Mouse (Mus musculus): ENCODE results near the gene Vmn2r61. TPM values are rescaled to one million over a fixed set of nuclear protein-coding genes. Genes with fewer than 3 reads are reported as not detected.

Gene Vmn2r61
- polyA plus RNA-seq (2014; fragmentation: Illumina TruSeq; extraction: RNeasy Lipid Tissue Mini Kit (QIAGEN cat#74804); ENCODE audit: low read depth, low replicate concordance), result not detected

DNA sequence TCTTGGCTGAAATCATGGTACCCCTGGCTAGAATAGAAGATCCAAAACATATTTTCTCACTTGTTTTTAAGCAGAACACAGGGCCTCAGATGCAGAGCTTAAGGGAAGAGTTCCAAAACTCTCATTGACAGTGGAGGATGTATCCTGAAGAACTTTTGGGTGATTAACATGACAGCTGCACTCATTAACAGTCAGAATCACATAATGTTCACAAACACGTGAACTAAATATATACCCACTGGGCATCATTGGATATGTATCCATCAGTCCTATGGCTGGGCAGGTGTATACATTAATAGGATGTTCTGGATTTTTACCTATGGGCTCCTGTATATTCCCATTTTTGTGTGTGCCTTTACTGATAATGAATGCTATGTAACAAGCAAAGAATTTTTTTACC lies at the start of gene Vmn2r61:
Gene Vmn2r61, plus strand, starts transcription at position 301 of the 400 bp plus-strand sequence.

Other genes with a start within 250 kb of the Vmn2r61 start
- not detected for gene Vmn2r59, start 201.0 kb upstream of the Vmn2r61 start, polyA plus RNA-seq (2014; fragmentation: Illumina TruSeq; extraction: RNeasy Lipid Tissue Mini Kit (QIAGEN cat#74804); ENCODE audit: low read depth, low replicate concordance)
- gene Vmn2r60, start 152.3 kb upstream of the Vmn2r61 start, polyA plus RNA-seq (2014; fragmentation: Illumina TruSeq; extraction: RNeasy Lipid Tissue Mini Kit (QIAGEN cat#74804); ENCODE audit: low read depth, low replicate concordance), result not detected
- 0.22 TPM for gene 4933421I07Rik, start 188.1 kb downstream of the Vmn2r61 start, polyA plus RNA-seq (2014; fragmentation: Illumina TruSeq; extraction: RNeasy Lipid Tissue Mini Kit (QIAGEN cat#74804); ENCODE audit: low read depth, low replicate concordance)
- 6.6 TPM for gene Zfp141, start 245.7 kb downstream of the Vmn2r61 start, polyA plus RNA-seq (2014; fragmentation: Illumina TruSeq; extraction: RNeasy Lipid Tissue Mini Kit (QIAGEN cat#74804); ENCODE audit: low read depth, low replicate concordance)

All from adipose tissue, adult 10 weeks (tissue).